Mouse (Mus musculus): ENCODE data around the gene Magea10.

Magea10 gene

DNA sequence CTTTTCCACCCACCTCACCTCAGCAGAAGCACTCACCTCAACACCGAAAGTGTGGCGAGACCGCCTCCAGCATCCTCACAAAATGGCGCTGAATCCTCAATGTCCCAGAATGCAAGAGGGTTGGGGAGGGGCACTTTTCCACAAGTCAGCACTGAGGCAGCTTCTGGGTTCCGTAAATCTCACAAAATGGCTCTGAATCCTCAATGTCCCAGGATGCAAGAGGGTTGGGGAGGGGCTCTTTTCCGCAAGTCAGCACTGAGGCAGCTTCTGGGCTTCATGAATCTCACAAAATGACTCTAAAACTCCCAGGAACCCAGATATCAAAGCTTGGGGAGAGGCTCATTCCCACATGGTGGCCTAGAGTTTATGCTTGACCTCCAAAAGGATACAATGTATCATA is at the start of gene Magea10:
Gene Magea10 (minus strand): TSS at position 101 of the 400 bp plus-strand sequence.
- no peak for DNase-seq

DNA sequence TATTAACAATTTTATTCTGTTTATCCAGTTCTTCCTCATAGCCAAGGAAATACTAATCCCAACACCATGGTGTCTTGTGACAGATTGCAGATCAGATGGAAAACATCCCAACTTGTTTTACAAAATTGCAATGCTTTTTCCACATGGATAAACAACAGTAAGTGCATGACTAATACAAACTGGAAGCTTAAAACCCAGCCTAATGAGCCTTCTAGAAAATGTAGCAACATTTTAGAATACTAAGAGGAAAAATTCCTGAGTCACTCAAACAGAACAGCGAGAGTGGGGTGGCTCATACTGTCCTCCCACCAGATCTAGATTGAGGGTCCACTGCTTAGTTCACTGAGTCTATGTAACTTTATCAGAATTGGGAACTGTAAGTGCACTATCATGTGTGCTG is 4.7 kb downstream of the Magea10 start:
- DNase-seq, result no peak
